Mouse (Mus musculus): ENCODE measurements around the gene Cfap221. TPM values are rescaled to one million over a fixed set of nuclear protein-coding genes. Genes with fewer than 3 reads are reported as not detected.
A peak's percentile ranks its signal among the peaks of the same experiment; 100 is the strongest.

Cfap221 gene
- polyA plus RNA-seq (2014; fragmentation: Nextera tagmentation; extraction: Ambion mirVana) = 0.08 TPM in 1 of 2 replicates, not detected in the other

DNA sequence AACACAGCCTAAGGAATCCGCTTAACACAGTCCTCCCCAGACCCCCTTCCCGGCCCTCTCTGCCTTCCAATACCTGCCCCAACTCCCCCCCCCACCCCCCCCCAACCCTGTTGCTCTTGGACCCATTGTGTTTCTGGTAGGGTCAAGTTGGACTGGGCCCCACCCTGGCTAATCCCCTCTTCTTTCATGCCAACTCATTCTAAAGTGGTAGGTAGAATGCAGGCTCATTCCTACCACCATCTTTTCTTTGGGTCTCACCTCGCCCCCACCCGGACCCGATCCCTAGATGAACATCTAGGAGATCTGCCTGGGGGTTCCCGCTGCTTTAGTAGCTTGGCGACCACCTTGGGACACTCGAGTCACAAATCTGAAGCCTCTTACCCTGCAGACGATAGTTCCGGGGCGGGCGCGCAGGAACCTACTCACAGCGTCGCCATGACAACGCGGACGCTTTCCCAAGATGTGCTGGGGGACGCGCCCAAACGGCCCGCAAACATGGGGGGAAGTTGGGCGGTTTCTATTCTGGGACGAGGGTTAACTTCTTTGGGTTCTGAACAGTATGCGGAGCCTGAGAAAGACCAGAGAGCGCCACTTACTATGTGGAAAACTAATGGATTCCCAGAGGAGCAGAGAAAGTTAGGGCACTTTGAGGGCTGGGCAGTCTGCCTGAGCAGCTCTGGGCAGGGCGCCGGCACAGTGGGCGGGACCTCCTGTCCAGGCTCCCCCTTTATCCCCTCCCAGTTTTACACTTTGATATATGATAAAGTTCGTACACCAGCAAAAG is at the start of gene Cfap221:
Gene Cfap221, minus strand, starts transcription at position 437 of the 784 bp plus-strand sequence.
- DNase-seq (ENCODE audit: low spot score, missing footprints) (peak; percentile 97), ATAC-seq (ENCODE audit: low FRiP score) (peak; percentile 91)
- H3K27ac ChIP-seq (ENCODE audit: low read depth, low read length) = no peak within 1 kb of the TSS
- H3K4me1 ChIP-seq (ENCODE audit: control insufficient read depth, insufficient read depth, low read length) = no peaks in the 10 kb centered on the region
- H3K36me3 ChIP-seq (ENCODE audit: control insufficient read depth, insufficient read depth, low read length) = no peaks in the 10 kb centered on the region
- no peaks in the 10 kb centered on the region for H3K9me3 ChIP-seq (ENCODE audit: control insufficient read depth, low read length)
- peak within 1 kb of the TSS; percentile 37 for H3K4me3 ChIP-seq (ENCODE audit: low read depth, low read length)
- no peaks in the 10 kb centered on the region for H3K27me3 ChIP-seq (ENCODE audit: control insufficient read depth, insufficient read depth, low read length)
- WGBS = 5% methylated on average over 30 of the region's 30 CpGs
- H3K9ac ChIP-seq (ENCODE audit: low read length) = no peak within 1 kb of the TSS
- H3K4me2 ChIP-seq = peak within 1 kb of the TSS; percentile 55

GRCm38 (mm10) chr1:120044584-120044983 is 47.5 kb upstream of the Cfap221 start:
- no peaks in the 10 kb centered on the region for H3K27me3 ChIP-seq (ENCODE audit: control insufficient read depth, insufficient read depth, low read length)
- H3K9me3 ChIP-seq (ENCODE audit: control insufficient read depth, low read length) = no peaks in the 10 kb centered on the region
- no peaks in the 10 kb centered on the region for H3K36me3 ChIP-seq (ENCODE audit: control insufficient read depth, insufficient read depth, low read length)
- ATAC-seq (ENCODE audit: low FRiP score) (no peak), DNase-seq (ENCODE audit: low spot score, missing footprints) (no peak)
- WGBS = 92% methylated on average over 16 of the region's 16 CpGs
- H3K9ac ChIP-seq (ENCODE audit: low read length) = no peak overlapping the region
- no peaks in the 10 kb centered on the region for H3K4me1 ChIP-seq (ENCODE audit: control insufficient read depth, insufficient read depth, low read length)
- H3K4me2 ChIP-seq = no peak overlapping the region
- H3K27ac ChIP-seq (ENCODE audit: low read depth, low read length) = no peak overlapping the region
- H3K4me3 ChIP-seq (ENCODE audit: low read depth, low read length) = no peak overlapping the region

GRCm38 (mm10) chr1:120042421-120042820 is 45.4 kb upstream of the Cfap221 start:
- ATAC-seq (ENCODE audit: low FRiP score) (no peak), DNase-seq (ENCODE audit: low spot score, missing footprints) (no peak)
- Histone ChIP-seq H3K36me3 (ENCODE audit: control insufficient read depth, insufficient read depth, low read length) (no peaks in the 10 kb centered on the region), H3K4me1 (ENCODE audit: control insufficient read depth, insufficient read depth, low read length) (no peaks in the 10 kb centered on the region), H3K9me3 (ENCODE audit: control insufficient read depth, low read length) (no peaks in the 10 kb centered on the region), H3K27me3 (ENCODE audit: control insufficient read depth, insufficient read depth, low read length) (no peaks in the 10 kb centered on the region), H3K4me2 (no peak overlapping the region), H3K9ac (ENCODE audit: low read length) (no peak overlapping the region), H3K27ac (ENCODE audit: low read depth, low read length) (no peak overlapping the region), H3K4me3 (ENCODE audit: low read depth, low read length) (no peak overlapping the region)
- WGBS = 74% methylated on average over 8 of the region's 8 CpGs

DNA sequence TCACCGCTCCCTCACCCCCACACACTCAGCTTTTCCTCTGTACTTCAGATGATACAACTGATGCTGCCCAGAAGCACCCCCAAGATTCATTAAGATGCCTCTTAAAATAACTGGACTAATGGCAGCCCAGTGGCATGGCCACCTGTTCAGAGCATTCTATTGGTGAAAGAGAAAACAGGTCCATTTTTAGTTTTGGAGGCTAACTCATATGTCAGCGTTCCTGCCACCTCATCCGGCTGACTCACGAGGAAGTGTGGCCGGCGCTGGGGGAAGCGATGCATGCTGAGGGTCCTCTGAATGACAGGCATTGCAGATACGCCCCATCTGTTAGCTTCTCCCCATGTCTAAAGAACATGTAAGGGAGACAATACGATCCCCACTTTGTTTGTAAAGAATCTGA is 41.6 kb upstream of the Cfap221 start:
- H3K27ac ChIP-seq (ENCODE audit: low read depth, low read length) = no peak overlapping the region
- H3K27me3 ChIP-seq (ENCODE audit: control insufficient read depth, insufficient read depth, low read length) = no peaks in the 10 kb centered on the region
- no peaks in the 10 kb centered on the region for H3K9me3 ChIP-seq (ENCODE audit: control insufficient read depth, low read length)
- no peak for DNase-seq (ENCODE audit: low spot score, missing footprints)
- no peak overlapping the region for H3K4me3 ChIP-seq (ENCODE audit: low read depth, low read length)
- H3K4me2 ChIP-seq = no peak overlapping the region
- H3K36me3 ChIP-seq (ENCODE audit: control insufficient read depth, insufficient read depth, low read length) = no peaks in the 10 kb centered on the region
- H3K4me1 ChIP-seq (ENCODE audit: control insufficient read depth, insufficient read depth, low read length) = no peaks in the 10 kb centered on the region
- H3K9ac ChIP-seq (ENCODE audit: low read length) = no peak overlapping the region
- no peak for ATAC-seq (ENCODE audit: low FRiP score)
- WGBS = 84% methylated on average over 9 of the region's 9 CpGs

- no peak for ATAC-seq (ENCODE audit: low FRiP score)
- no peaks in the 10 kb centered on the region for H3K4me1 ChIP-seq (ENCODE audit: control insufficient read depth, insufficient read depth, low read length)
- no peaks in the 10 kb centered on the region for H3K36me3 ChIP-seq (ENCODE audit: control insufficient read depth, insufficient read depth, low read length)
- no peak overlapping the region for H3K9ac ChIP-seq (ENCODE audit: low read length)
- WGBS = 80% methylated on average over 9 of the region's 9 CpGs
- H3K4me2 ChIP-seq = no peak overlapping the region
- H3K4me3 ChIP-seq (ENCODE audit: low read depth, low read length) = no peak overlapping the region
- no peaks in the 10 kb centered on the region for H3K9me3 ChIP-seq (ENCODE audit: control insufficient read depth, low read length)
- no peak overlapping the region for H3K27ac ChIP-seq (ENCODE audit: low read depth, low read length)
- DNase-seq (ENCODE audit: low spot score, missing footprints) = no peak
- H3K27me3 ChIP-seq (ENCODE audit: control insufficient read depth, insufficient read depth, low read length) = no peaks in the 10 kb centered on the region
Observed at GRCm38 (mm10) chr1:120037021-120037683, 40.1 kb upstream of the Cfap221 start.

DNA sequence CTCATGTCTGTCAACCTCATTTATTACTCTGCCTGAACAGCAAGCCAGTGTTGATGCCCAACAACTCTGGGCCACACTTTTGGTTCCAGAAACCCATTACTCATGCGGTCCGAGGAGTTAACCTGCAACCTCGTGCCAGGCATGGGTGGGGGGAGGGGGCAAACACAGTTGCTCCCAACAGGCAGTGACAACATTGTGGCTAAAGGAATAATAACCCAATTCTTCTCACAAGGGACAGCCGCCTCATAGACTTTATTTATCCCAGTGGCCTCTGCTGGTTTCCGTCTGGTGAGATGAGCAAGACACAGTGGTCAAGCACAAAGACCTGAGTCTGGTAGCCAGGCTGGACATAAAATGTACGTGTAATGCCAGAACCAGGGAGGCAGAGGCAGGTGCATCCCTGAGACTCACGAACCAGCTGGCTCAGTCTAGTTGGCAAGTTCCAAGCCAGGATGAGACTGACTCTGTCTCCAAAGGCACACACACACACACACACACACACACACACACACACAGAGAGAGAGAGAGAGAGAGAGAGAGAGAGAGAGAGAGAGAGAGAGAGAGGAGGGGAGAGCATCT is 38.5 kb upstream of the Cfap221 start:
- DNase-seq (ENCODE audit: low spot score, missing footprints) (no peak), ATAC-seq (ENCODE audit: low FRiP score) (no peak)
- Histone ChIP-seq H3K27ac (ENCODE audit: low read depth, low read length) (no peak overlapping the region), H3K9me3 (ENCODE audit: control insufficient read depth, low read length) (no peaks in the 10 kb centered on the region), H3K4me1 (ENCODE audit: control insufficient read depth, insufficient read depth, low read length) (no peaks in the 10 kb centered on the region), H3K4me3 (ENCODE audit: low read depth, low read length) (no peak overlapping the region), H3K4me2 (no peak overlapping the region), H3K9ac (ENCODE audit: low read length) (no peak overlapping the region), H3K36me3 (ENCODE audit: control insufficient read depth, insufficient read depth, low read length) (no peaks in the 10 kb centered on the region), H3K27me3 (ENCODE audit: control insufficient read depth, insufficient read depth, low read length) (no peaks in the 10 kb centered on the region)
- 85% methylated on average over 7 of the region's 7 CpGs for WGBS

DNA sequence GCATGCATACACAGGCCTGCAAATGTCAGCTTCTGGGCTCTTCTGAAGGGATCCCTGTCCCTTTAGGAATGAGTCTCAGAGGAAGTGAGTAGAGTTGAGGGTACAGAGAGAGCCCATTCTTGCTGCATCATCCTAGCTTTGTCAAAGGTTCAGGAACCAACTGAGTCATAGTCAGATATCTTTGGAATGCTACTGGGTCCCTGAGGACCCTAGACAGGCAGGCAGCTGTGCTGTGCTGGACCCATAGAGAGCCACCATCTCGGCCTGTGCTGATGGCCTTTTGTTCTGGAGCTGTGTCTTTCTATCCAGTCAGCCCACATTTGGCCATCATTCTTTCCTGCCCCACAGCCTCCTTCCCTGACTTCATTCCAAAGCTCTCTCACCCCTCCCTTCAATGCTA is 37.8 kb upstream of the Cfap221 start:
- DNase-seq (ENCODE audit: low spot score, missing footprints) (no peak), ATAC-seq (ENCODE audit: low FRiP score) (no peak)
- no peaks in the 10 kb centered on the region for H3K27me3 ChIP-seq (ENCODE audit: control insufficient read depth, insufficient read depth, low read length)
- WGBS = 91% methylated on average over 1 of the region's 1 CpGs
- H3K9me3 ChIP-seq (ENCODE audit: control insufficient read depth, low read length) = no peaks in the 10 kb centered on the region
- H3K4me1 ChIP-seq (ENCODE audit: control insufficient read depth, insufficient read depth, low read length) = no peaks in the 10 kb centered on the region
- H3K9ac ChIP-seq (ENCODE audit: low read length) = no peak overlapping the region
- no peak overlapping the region for H3K27ac ChIP-seq (ENCODE audit: low read depth, low read length)
- H3K4me2 ChIP-seq = no peak overlapping the region
- no peaks in the 10 kb centered on the region for H3K36me3 ChIP-seq (ENCODE audit: control insufficient read depth, insufficient read depth, low read length)
- no peak overlapping the region for H3K4me3 ChIP-seq (ENCODE audit: low read depth, low read length)

DNA sequence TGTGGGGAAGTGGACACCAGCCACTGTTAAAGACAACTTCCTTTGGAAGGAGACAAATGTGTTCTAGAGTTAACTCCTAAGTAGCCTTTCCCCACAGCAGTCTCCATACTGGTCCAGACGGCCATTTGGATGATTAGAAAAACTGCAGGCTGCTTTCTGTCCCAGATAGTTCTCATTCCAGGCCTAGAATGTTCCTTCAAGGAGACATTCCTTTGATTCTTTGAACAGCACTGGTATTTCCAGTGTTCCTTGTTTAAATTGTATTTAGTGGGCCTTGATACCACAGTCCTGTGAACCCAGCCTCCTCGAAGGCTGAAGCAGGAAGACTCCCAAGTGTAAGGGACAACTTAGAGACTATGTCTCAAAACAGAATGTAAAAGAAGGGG is 36.4 kb upstream of the Cfap221 start:
- no peak overlapping the region for H3K27ac ChIP-seq (ENCODE audit: low read depth, low read length)
- H3K9ac ChIP-seq (ENCODE audit: low read length) = no peak overlapping the region
- no peaks in the 10 kb centered on the region for H3K36me3 ChIP-seq (ENCODE audit: control insufficient read depth, insufficient read depth, low read length)
- DNase-seq (ENCODE audit: low spot score, missing footprints) (no peak), ATAC-seq (ENCODE audit: low FRiP score) (no peak)
- H3K4me3 ChIP-seq (ENCODE audit: low read depth, low read length) = no peak overlapping the region
- H3K9me3 ChIP-seq (ENCODE audit: control insufficient read depth, low read length) = no peaks in the 10 kb centered on the region
- no peaks in the 10 kb centered on the region for H3K4me1 ChIP-seq (ENCODE audit: control insufficient read depth, insufficient read depth, low read length)
- no peak overlapping the region for H3K4me2 ChIP-seq
- no peaks in the 10 kb centered on the region for H3K27me3 ChIP-seq (ENCODE audit: control insufficient read depth, insufficient read depth, low read length)
- 82% methylated on average over 2 of the region's 2 CpGs for WGBS

DNA sequence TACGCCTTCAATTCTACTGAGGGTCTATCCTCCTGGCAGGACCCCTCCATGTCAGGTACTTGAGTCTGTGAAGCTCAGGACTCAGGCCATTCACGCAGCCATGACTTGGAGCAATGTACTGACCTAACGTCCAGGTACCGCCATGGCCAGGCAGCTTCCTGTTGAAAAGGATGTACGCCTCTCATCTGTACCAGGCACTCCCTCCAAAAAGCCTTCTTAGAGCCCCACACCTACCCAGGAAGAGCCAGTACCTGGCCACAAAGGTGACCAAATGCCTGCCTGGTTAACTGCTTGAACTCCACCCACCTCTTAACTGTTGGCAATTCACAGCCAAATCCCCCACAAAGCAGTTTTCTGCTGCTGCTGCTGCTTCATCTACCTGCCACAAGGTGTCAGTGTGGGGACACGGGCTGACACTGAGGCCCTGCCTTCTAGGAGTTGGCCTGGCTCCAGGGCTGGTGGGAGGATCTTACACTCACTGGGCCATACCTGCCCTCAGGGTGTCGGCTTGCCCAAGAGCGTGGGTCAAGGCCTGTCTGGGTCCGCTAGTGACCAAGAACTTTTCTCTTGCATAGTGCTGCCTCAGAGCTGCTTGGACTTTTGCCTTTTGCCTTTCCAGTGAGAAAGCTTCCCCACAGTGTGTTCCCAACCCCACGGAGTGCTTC is 35.9 kb upstream of the Cfap221 start:
- no peak overlapping the region for H3K27ac ChIP-seq (ENCODE audit: low read depth, low read length)
- DNase-seq (ENCODE audit: low spot score, missing footprints) = peak; percentile 92
- no peaks in the 10 kb centered on the region for H3K4me1 ChIP-seq (ENCODE audit: control insufficient read depth, insufficient read depth, low read length)
- WGBS = 50% methylated on average over 10 of the region's 10 CpGs
- ATAC-seq (ENCODE audit: low FRiP score) = peak; percentile 82
- no peak overlapping the region for H3K4me3 ChIP-seq (ENCODE audit: low read depth, low read length)
- no peak overlapping the region for H3K4me2 ChIP-seq
- H3K36me3 ChIP-seq (ENCODE audit: control insufficient read depth, insufficient read depth, low read length) = no peaks in the 10 kb centered on the region
- H3K9ac ChIP-seq (ENCODE audit: low read length) = no peak overlapping the region
- H3K9me3 ChIP-seq (ENCODE audit: control insufficient read depth, low read length) = no peaks in the 10 kb centered on the region
- no peaks in the 10 kb centered on the region for H3K27me3 ChIP-seq (ENCODE audit: control insufficient read depth, insufficient read depth, low read length)
